Mouse (Mus musculus): ENCODE data around the gene Ubxn10. TPM values are rescaled to one million over a fixed set of nuclear protein-coding genes. Genes with fewer than 3 reads are reported as not detected.

Ubxn10 gene
- polyA plus RNA-seq, 1 experiment from 2014 or later, result 1.3 TPM

Other genes with a start within 250 kb of the Ubxn10 start
- gene Vwa5b1, start 101.3 kb downstream of the Ubxn10 start, polyA plus RNA-seq (2016; fragmentation: Nextera tagmentation; extraction: Ambion mirVana), result 0.01 and 0.14 TPM in 2 replicates
- gene Pla2g2c, start 12.4 kb downstream of the Ubxn10 start, polyA plus RNA-seq (2016; fragmentation: Nextera tagmentation; extraction: Ambion mirVana), result 0.31 and 0.49 TPM in 2 replicates
- 0.20 TPM in 1 of 2 replicates, not detected in the other for gene Pla2g2f, start 20.5 kb upstream of the Ubxn10 start, polyA plus RNA-seq (2016; fragmentation: Nextera tagmentation; extraction: Ambion mirVana)
- 0.19 TPM in 1 of 2 replicates, not detected in the other for gene Pla2g2d, start 38.6 kb upstream of the Ubxn10 start, polyA plus RNA-seq (2016; fragmentation: Nextera tagmentation; extraction: Ambion mirVana)
- gene Pla2g5, start 126.3 kb upstream of the Ubxn10 start, polyA plus RNA-seq (2016; fragmentation: Nextera tagmentation; extraction: Ambion mirVana), result 0.91 and 2.1 TPM in 2 replicates
- gene Gm13030, start 136.8 kb upstream of the Ubxn10 start, polyA plus RNA-seq (2016; fragmentation: Nextera tagmentation; extraction: Ambion mirVana), result not detected in 2 replicates
- gene Pla2g2e, start 140.8 kb upstream of the Ubxn10 start, polyA plus RNA-seq (2016; fragmentation: Nextera tagmentation; extraction: Ambion mirVana), result not detected in 2 replicates
- gene Otud3, start 176.8 kb upstream of the Ubxn10 start, polyA plus RNA-seq (2016; fragmentation: Nextera tagmentation; extraction: Ambion mirVana), result 3.1 and 5.2 TPM in 2 replicates
- 0.14 TPM in 1 of 2 replicates, not detected in the other for gene Rnf186, start 229.9 kb upstream of the Ubxn10 start, polyA plus RNA-seq (2016; fragmentation: Nextera tagmentation; extraction: Ambion mirVana)
- 3.4 and 4.2 TPM in 2 replicates for gene Tmco4, start 235.7 kb upstream of the Ubxn10 start, polyA plus RNA-seq (2016; fragmentation: Nextera tagmentation; extraction: Ambion mirVana)

All from heart, embryonic 10.5 days (tissue).